Mouse (Mus musculus) adrenal gland, postnatal 10 days (tissue): ENCODE data around the gene Retsat. TPM values are rescaled to one million over a fixed set of nuclear protein-coding genes. Genes with fewer than 3 reads are reported as not detected.

Experiments used
- DNase-seq: peaks from one replicate; pipeline ENCODE4 v3.0.0; 2021; ENCODE audit warnings: mixed read lengths
- total RNA-seq, 2 experiments: library from RNA; stranded (reverse); gene quantifications; 2 replicates each; pipeline ENCODE4 v1.2.3; 2021

The Retsat gene
- total RNA-seq, 2 experiments from 2014 or later, result 359 to 375 TPM

DNA sequence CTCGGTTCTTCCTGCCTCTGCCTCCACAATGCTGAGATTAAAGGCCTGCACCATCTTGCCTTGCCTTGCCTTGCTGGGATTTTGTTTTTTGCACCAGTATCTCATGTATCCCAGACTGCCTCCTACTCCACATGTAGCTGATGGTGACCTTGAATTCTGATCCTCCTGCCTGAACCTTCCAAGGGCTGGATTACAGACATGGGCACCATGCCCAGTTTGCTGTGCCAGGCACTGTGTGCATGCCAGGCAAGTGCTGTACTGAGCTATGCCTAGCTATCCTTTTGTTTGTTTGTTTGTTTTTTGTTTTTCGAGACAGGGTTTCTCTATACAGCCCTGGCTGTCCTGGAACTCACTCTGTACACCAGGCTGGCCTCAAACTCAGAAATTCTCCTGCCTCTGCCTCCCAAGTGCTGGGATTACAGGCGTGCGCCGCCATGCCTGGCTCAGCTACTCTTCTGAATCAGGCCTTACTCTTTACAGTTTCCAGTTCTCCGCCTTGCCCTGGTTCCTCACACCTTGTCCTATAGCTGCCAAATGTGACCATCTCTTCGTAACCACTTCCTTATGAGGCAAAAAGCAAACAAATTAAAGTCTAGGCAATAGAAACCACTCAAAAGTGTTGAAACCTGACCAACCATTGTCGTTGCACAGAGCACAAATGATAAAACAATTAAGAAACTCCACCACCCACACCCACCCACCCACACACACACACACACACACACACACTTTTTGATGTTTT lies 25.6 kb downstream of the Retsat start:
- peak; percentile 83 for DNase-seq

DNA sequence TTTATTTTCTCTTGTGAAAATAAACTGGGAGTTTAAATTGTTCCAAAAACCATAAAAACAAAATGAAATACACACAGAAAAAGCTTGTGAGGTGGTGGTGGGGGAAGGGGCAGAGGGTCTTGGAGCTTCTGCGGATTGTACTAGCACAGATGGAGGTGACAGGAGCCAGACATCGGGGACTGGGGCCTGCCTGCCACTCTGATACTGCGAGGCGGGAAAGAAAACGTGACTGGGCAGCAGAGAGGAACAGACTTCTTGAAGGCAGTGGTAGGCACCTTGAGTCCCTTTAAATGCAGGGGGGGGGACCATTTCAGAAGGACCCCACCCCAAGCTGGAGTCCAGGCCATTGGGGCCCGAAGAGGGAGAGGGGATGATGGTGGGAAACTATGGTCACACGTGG lies 28.1 kb downstream of the Retsat start:
- no peak for DNase-seq

DNA sequence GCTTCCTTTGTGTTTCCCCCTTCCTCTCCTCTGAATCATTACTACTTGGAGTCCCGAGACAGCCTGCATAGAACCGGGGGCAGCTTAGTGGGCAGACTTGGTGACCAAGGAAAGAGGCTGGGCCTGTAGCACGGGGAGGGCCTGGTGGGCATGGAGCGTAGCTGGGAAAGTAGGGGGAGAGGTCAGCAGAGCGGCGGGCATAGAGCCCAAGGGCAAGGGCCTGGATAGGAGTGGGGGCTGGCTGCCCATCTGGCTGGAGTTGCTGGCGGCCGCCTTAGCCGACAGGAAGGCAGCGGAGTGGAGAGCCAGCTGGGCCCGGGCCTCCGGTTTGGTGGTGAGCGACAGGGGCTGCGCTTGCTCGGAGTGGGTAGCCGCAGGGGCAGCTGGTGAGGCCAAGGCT lies 29.0 kb downstream of the Retsat start:
- DNase-seq, result no peak

DNA sequence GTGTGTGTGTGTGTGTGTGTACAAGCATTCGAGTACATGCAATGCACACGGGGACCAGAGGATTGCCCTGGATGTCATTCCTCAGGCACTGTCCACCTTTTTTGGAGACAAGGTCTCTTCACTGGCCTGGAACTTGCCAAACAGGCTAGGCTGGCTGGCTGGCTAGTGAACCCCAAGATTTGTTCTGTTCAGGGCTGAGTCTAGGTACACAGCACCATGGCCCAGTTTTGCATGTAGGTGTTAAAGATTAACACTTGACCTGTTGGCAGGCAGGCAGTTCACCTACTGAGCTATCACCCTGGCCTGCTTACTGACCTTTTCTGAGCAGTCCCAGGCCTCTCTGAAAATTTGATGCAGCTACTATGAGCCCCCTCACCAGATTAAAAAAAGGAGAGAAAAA lies 32.1 kb downstream of the Retsat start:
- DNase-seq, result no peak

DNA sequence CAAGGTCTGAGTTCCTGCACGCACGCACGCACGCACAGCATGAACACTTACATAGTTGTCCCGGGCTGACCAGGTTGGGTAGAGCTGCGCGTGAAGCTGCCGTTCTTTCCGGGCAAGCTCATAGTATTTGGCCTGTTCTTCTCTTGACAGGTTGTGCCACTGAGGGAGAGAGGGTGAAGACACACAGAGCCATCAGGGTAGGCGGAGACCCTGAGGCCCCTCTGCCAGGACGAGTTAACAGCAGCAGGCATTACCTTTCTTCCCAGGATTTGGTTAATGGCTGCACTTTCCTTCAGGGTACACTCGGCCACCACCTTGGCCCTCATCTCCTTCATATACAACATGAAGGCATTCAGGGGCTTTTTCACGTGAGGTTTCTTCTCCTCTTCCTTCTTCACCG lies 32.7 kb downstream of the Retsat start:
- DNase-seq, result no peak

DNA sequence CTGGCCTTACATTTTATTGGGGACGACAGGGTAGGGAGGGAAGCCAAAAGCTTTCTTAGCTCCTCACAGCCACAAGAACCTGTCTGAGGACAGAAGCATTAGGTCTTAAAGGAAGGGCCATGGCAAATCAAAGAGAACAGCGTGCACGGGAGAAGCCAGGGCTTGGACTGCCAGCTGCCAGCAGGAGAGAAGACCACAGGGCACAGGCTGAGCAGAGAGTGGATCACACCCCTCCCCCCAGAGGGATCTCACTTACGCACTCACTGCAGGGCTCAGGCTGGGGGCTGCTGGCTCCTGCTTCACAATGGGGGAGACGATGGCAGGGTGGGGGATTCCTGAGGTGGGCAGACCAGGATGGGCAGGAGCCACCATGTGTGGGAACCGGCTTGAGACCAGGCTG lies 33.4 kb downstream of the Retsat start:
- DNase-seq, result no peak

DNA sequence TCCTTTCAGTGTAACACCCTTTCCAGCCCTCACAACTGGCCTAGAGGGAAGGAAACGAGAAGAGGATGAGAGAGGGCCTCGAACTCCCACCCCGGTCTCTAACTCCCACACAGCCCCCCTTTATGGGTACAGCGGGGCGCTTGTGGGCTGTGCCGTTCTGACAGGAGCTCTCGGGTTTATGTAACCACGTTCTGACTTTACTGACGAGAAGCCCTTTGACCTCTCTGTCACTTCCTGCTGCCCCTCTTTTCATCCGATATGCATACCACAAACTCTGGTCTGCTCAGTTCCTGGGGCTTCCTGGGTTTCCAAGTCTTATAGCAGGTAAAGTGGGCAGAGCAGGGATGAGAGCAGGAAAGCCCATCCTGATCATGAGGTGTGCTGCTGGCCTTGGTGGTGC lies 36.0 kb downstream of the Retsat start:
- no peak for DNase-seq

DNA sequence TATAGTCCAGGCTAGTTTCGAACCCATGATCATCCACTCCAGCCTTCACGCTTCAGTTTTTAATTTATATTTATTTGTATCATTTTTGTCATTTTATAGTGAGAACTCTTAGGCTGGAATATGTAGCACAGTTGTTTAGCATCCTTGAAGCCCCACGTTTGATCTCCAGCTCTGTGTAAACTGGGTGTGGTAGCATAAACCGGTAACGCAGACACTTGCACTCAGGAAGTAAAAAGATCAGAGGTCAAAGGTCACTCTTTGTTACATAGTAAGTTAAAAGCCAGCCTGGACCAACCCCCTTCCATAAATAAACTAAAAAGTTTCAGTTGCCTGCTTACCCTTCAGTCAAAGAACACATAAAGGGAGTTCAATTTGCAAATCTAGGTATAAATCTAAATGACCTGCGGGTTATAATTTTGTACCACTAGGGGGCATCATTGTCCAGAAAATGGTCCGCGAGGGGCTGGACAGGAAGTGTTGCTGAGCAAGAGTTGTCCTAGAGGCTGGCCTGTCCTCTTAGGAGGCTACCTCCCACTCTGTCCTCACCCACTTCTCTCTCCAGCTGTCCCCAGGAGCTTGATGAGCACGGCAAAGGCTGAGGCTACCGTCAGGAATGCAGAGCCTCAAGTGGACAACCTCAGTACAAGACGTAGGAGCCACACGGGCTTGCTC lies 37.6 kb downstream of the Retsat start:
- DNase-seq, result peak; percentile 75

DNA sequence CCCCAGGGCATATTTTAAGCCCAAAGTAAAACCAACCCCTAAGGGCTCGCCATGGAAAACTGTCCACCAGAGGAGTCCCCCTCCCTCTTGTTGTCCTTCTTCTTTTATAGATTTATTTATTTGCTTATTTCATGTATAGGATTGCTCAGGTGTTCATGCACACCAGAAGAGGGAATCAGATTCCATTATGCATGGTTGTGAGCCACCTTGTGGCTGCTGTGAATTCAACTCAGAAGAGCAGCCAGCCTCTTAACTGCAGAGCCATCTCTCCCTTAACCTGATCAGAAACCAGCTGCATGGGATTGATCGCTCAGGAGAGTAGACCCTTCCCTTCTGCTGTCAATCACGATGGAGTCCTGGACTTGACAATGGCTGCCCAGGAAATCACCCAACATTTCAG lies 38.7 kb downstream of the Retsat start:
- no peak for DNase-seq

DNA sequence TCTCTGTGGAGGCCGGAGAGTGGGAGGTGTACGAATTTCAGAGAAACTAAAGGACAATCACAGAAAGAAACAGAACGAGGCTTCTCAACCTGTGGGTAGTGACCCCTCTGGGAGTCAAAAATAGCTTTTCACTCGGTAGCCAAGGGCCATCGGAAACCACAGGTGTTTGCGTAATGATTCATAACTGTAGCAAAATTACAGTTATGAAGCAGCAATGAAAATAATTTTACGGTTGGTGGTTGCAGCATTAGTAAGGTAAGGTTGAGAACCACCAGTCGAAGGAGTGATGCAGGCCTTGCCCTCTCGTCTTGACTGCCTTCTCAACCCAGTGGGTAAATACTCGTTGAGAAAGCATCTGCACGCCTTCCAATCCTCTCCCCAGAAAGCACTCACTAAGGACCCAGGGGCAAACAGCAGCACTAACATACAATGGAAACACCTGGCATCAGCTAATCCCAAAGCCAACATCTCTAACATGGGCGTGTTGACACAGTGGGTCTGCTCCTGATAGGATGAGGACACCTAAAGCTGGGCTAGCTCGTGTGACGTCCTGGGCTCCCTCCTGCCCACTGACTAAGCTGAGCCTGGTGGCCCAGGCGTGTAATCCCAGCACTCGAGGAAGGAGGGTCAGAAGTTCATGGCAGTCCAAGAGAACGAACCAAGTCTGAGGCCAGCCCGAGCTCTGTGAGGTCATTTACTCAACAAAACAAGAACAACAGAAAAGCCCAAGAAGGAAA lies 43.1 kb downstream of the Retsat start:
- DNase-seq, result no peak

DNA sequence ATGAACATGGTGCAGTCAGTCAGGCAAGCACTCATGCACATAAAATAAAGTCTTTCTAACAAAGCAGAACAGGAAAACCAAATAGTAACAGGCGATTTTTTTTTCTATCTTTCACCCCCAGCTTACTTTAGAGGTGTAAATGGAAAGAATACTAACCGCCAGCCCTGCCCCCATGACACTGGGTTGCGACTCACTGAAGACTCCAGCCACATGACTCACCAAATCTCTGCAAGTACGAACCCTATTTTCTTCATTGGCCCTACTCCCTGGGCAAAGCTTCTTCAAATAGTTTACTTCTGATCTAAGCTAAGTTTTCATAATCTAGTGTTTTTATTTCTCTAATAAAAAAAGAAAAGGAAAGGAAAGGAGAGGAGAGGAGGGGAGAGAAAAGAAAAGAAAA lies 46.3 kb downstream of the Retsat start:
- DNase-seq, result no peak

DNA sequence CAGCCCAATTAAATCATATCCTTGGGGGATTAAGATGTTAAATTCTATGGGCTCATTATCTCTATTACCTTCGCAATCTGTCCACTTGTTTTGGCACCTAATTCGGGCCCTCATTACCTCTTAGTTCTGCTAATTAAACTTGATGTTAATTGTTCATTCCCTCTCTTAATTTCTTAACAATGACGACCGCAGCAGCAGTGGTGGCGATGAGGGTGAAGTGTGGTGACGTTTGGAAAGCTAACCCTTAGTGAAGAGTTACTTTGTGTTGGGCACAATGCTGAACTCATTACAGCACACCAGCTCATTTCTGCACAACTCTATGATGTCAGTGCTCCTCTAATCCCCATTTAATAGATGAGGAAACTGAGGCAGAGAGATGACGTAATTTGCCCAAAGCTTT lies 47.1 kb downstream of the Retsat start:
- DNase-seq, result no peak

DNA sequence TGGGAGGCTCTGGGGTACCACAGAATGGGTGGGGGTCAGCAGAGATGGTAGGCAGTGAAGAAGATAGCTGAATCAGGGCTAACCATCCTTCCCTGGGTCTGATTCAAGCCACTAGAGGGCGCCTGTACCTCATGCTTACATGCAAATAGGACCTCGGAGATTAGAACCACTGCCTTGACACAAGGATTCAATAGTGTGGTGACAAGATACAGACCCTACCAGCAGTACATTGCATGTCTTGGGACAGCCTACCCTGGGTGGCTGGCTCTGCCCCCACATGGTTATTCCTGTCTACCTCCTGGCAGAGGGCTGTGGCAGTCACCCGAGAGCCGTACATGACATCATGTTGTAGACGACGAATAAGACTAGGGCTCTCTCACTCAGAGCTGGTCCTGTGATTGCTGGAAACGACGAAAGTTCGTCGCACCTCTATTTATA lies 49.1 kb downstream of the Retsat start:
- DNase-seq, result peak; percentile 78

DNA sequence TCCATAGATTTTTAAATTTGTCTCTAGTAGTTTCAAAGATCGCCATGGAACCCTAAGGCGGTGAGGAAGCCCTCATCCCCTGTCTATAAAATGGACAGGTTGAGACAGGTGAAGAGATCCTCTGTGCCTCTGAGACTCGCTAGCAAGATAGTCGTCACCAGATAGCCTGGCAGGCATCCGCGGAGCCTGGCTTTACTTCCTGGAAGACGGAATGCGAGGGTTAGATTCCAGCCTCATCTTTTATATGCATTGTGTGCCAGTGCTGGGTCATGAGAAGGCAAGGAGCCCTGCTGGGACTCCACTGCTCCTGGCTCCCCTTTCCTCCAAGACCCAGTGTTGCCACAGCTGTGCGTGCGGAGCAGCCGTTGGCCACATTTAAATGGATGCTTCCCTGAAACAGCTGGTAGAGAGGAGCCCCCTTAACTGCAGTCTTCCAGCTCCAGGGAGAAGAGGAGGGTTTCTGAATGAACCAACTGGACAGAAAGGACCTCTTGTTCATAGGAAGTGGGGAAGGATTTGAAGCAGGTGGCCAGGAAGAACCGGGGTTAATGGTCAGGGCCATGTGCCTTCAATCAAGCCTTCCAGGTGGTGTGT lies 49.8 kb downstream of the Retsat start:
- no peak for DNase-seq

DNA sequence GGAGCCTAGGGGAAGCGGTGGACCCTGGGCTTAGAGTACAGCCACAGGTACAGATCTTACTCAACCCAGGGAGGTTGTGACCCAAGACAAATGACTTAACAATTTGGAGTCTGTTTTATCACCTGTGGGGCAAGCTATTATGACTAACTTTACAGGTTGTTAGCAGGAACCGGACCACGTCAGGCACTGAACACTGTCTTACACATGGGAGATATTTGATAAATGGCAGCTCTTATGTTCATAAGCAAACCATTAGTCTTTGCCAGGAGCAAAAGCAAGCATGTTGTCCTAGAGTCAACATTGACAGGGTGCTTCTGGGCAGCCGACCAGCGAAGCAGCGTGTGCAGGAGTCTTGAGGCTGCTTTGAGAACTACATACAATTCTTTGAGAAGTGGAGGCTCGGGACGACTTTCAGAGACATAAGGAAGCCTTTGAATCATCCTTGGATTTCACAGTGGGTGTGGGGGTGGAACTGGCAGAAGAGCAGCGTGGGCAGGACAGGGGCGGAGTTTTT lies 52.1 kb downstream of the Retsat start:
- no peak for DNase-seq

DNA sequence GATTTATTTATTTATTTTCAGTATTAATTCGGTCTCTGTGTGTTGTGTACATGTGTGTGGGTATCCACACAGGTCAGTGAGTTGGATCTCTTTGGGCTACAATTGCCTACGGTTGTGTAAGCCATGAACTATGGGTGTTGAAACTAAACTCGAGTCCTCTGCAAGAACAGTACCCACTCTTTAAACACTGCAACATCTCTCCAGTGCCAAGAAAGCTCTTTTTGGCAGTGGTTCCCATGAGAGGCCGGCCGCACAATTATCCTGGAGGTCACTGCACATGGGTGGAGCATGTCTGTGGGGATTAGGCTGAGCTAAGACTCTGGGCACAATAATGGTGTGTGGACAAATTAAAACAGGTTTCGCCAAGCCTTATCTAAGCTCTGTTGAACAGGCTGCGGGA lies 55.1 kb downstream of the Retsat start:
- peak; percentile 84 for DNase-seq

DNA sequence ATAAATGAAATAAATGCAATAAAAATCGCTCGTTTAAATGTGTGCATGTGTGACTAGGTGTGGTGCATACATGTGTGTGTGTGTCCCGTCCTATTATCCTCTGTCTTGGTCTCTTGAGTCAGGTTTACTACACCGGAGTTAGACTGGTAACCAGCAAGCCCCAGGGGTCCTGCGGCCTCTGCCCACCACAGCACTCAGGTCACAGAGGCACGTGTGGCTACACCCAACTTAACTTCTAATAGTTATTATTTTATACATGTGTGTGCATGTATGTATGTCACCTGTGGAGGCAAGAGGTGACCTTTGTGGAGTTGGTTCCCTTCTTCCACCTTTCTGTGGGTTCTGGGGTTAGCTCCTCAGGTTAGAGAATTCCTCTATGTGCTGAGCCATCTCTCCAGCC lies 56.1 kb downstream of the Retsat start:
- DNase-seq, result no peak

DNA sequence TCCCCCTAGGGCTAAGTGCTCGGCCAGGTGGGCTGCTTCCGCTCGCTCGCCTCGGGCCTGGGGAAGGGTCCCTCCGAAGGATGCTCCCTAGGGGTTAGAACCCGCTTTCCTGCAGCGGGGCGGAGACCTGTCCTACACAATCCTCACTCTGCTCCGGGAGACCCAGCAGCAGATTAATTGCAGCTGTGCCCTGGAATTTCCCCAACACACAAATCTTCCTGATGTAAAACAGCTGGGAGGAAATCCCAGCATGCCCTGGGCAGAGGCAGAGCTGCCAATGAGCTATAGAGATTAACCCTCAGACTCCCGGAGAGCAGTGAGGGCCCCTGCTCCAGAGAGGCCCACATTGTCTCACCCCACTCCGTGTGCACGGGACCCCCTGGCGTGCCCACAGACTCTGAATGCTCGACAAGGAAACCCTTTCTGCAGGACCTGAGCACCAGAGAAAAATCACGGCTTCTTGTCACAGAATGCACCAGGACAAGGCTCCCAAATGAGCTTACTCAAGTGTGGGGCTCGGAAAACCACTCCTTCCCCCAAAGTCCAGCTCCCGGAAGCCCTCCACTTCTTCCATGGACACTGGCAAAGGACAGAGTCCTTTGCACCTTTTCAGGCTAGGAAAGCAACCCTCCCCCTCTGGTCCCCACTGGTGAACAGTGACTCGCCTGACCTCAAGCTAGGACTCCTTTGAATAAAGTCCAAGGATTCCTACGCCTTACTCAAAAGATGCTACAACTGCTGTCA lies 57.2 kb downstream of the Retsat start:
- DNase-seq, result peak; percentile 82

DNA sequence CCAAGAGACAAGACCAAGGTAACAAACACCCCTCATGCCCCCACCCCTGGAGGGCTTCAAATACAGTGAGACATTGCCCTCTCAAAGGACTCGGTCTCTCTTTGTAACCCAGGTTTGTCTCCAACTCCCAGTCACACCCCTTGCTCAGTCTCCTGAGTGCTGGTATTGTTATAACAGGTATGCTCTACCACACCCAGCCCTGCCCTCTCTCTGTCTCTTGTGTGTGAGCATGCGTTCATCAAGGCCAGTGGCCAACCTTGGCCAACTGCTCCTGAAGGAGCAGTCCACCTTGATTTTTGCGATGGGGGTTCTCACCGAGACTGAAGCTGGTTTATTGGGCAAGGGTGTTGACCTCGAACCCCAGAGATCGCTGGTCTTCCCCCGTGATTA lies 57.8 kb downstream of the Retsat start:
- DNase-seq, result no peak

DNA sequence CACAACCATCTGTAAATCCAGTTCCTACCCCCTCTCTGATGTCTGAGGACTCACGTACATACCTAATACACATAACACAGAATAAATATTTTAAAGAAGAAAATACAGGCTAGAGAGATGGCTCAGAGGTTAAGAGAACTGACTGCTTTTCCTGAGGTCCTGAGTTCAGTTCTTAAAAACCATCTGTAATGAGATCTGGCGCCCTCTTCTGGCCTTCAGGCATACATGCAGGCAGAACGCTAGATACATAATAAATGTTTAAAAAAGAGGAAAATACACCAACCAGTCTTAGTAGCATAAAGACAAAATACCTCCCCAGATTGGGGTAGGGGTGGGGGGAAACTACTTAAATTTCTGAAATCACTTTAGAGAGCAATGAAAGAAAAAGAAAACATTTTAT lies 59.7 kb downstream of the Retsat start:
- DNase-seq, result no peak
